ENCODE assay signal across 7 mouse cellular contexts in the genomic region with DNA sequence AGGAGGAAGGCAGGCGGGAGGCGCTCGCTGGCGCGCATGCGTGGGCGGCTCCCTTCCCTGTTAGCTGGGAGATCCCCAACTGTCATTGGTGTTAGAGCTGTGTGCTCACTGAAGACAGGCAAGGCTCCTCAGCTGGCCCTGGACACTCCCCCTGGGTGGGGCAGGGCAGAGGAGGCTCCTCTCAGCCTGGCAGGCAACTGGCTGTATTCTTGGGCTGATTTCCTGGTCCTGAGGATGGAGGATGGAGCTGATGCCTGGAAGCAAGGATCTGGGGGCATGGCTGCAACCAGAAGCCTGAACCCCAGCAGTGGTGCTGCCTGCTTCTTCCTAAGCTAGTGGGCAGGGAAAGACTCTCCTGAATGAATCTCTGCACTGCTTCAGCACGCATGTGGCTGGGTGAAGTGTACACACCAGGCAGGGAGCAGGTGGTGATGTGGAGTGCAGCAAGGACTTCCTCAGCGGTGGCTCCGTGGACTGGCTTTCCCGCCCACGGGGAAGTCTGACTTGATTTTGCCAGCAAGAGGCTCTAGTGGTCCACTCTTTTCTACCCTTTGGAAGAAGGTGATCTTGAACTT.
DNase-seq lines count a peak whose midpoint lies in the region; ATAC-seq and TF ChIP-seq lines count a peak whose summit lies in the region.

No protein-coding gene starts in this region.

- no peaks in the 10 kb centered on the region for H3K9me3 ChIP-seq in hindbrain, postnatal 0 days (ENCODE audit: low read length)

- peak overlapping the region; percentile 5; the same call in 1 of the 2 replicates for H3K9ac ChIP-seq in hindbrain, postnatal 0 days (replicated peaks; ENCODE audit: low read length)

- no peak for TF ChIP-seq CTCF in hindbrain, postnatal 0 days (IDR thresholded peaks at IDR 0.05; ENCODE audit: low read depth)

- ATAC-seq in common myeloid progenitor, adult 5-6 weeks (replicated peaks; ENCODE audit: low read depth, poor library complexity, severe bottlenecking) = peak; percentile 89
- ATAC-seq in hindbrain, postnatal 0 days = peak; percentile 94

- H3K4me2 ChIP-seq in hindbrain, postnatal 0 days (ENCODE audit: low read depth, low read length) = peak overlapping the region; percentile 52

- peak overlapping the region; percentile 26 for H3K4me3 ChIP-seq in hindbrain, postnatal 0 days (ENCODE audit: low read length)

- DNase-seq in adrenal gland, postnatal 10 days = peak; percentile 54
- DNase-seq in gastrocnemius, postnatal 10 days = peak; percentile 30
- peak; percentile 91 for DNase-seq in hindbrain, postnatal 0 days (ENCODE audit: low spot score)
- peak; percentile 81 to 86 for DNase-seq in left cerebral cortex, adult 18-20 months (ENCODE audit: low spot score in 2 of 2)
- DNase-seq in lung, postnatal 25 days (ENCODE audit: low spot score) = peak; percentile 31
- peak; percentile 84 for DNase-seq in right cerebral cortex, postnatal 25 days

- peaks cover 12% of the 10 kb centered on the region; the same call in 1 of the 2 replicates for H3K4me1 ChIP-seq in hindbrain, postnatal 0 days (ENCODE audit: insufficient read depth, low read length)

- peaks cover 7% of the 10 kb centered on the region; the same call in 1 of the 2 replicates for H3K36me3 ChIP-seq in hindbrain, postnatal 0 days (ENCODE audit: insufficient read depth, low read length)

- no peaks in the 10 kb centered on the region for H3K27me3 ChIP-seq in hindbrain, postnatal 0 days (ENCODE audit: insufficient read depth, low read length)

- WGBS in hindbrain, postnatal 0 days = 11% methylated on average over 11 of the region's 12 CpGs

- peak overlapping the region; percentile 69 for H3K27ac ChIP-seq in hindbrain, postnatal 0 days

Comparison
In these comparisons a context has a peak if more than half of its experiments do, and no peak if none do; other contexts are left out.
1. Peak in every context shown above with its lines: DNase-seq, ATAC-seq, H3K4me3 ChIP-seq and H3K27ac ChIP-seq.
2. DNase-seq: peak in every context shown above with its lines; median percentile 91 in hindbrain, postnatal 0 days; 84 in right cerebral cortex, postnatal 25 days; 84 in left cerebral cortex, adult 18-20 months; 54 in adrenal gland, postnatal 10 days; 31 in lung, postnatal 25 days; 30 in gastrocnemius, postnatal 10 days.